Mouse (Mus musculus) right cerebral cortex, postnatal 36 days (tissue): Measurements from ENCODE around the gene Ube2g2.

Experiments used
- DNase-seq, 2 experiments: peaks; one replicate each; pipeline ENCODE4 v3.0.0; 2022; ENCODE audit warnings: low spot score in 2 of 2, mixed read lengths in 1 of 2

Ube2g2 gene

GRCm38 (mm10) chr10:77622055-77622988 lies at the start of gene Ube2g2:
Ube2g2 (plus strand) TSS chr10:77622275.
- peak; percentile 85 to 88 for DNase-seq

GRCm38 (mm10) chr10:77573162-77573561 lies 48.9 kb upstream of the Ube2g2 start:
- no peak for DNase-seq

GRCm38 (mm10) chr10:77580027-77580920 lies 41.8 kb upstream of the Ube2g2 start:
- no peak for DNase-seq

- no peak for DNase-seq
These were observed 41.1 kb upstream of the Ube2g2 start for GRCm38 (mm10) chr10:77581023-77581407.

- peak; percentile 91 to 93 for DNase-seq
These were observed 40.4 kb upstream of the Ube2g2 start, which contains the start of gene Pttg1ip for GRCm38 (mm10) chr10:77581408-77582284. Pttg1ip (plus strand) TSS chr10:77581720.

- no peak for DNase-seq
These were observed 39.8 kb upstream of the Ube2g2 start for GRCm38 (mm10) chr10:77582285-77582618.

GRCm38 (mm10) chr10:77583795-77584422 lies 38.2 kb upstream of the Ube2g2 start:
- no peak for DNase-seq

GRCm38 (mm10) chr10:77586637-77587036 lies 35.4 kb upstream of the Ube2g2 start:
- DNase-seq: no peak

- DNase-seq: no peak
These were observed 34.8 kb upstream of the Ube2g2 start for GRCm38 (mm10) chr10:77587091-77587775.

- DNase-seq: no peak
These were observed 34.0 kb upstream of the Ube2g2 start for GRCm38 (mm10) chr10:77588036-77588435.

GRCm38 (mm10) chr10:77589117-77589516 lies 33.0 kb upstream of the Ube2g2 start:
- DNase-seq: no peak

- no peak for DNase-seq
These were observed 32.3 kb upstream of the Ube2g2 start for GRCm38 (mm10) chr10:77589749-77590148.

GRCm38 (mm10) chr10:77590812-77591211 lies 31.3 kb upstream of the Ube2g2 start:
- no peak for DNase-seq

GRCm38 (mm10) chr10:77591546-77591945 lies 30.5 kb upstream of the Ube2g2 start:
- DNase-seq: peak; percentile 75 to 91

- no peak for DNase-seq
These were observed 26.0 kb upstream of the Ube2g2 start for GRCm38 (mm10) chr10:77596060-77596459.

- DNase-seq: no peak
These were observed 19.1 kb upstream of the Ube2g2 start for GRCm38 (mm10) chr10:77603021-77603420.

- no peak for DNase-seq
These were observed 18.0 kb upstream of the Ube2g2 start for GRCm38 (mm10) chr10:77604111-77604510.

GRCm38 (mm10) chr10:77604958-77605357 lies 17.1 kb upstream of the Ube2g2 start:
- DNase-seq: no peak

GRCm38 (mm10) chr10:77605368-77605767 lies 16.7 kb upstream of the Ube2g2 start:
- DNase-seq: no peak
